Comparison of ENCODE assay signal across 8 mouse cellular contexts in the genomic region with DNA sequence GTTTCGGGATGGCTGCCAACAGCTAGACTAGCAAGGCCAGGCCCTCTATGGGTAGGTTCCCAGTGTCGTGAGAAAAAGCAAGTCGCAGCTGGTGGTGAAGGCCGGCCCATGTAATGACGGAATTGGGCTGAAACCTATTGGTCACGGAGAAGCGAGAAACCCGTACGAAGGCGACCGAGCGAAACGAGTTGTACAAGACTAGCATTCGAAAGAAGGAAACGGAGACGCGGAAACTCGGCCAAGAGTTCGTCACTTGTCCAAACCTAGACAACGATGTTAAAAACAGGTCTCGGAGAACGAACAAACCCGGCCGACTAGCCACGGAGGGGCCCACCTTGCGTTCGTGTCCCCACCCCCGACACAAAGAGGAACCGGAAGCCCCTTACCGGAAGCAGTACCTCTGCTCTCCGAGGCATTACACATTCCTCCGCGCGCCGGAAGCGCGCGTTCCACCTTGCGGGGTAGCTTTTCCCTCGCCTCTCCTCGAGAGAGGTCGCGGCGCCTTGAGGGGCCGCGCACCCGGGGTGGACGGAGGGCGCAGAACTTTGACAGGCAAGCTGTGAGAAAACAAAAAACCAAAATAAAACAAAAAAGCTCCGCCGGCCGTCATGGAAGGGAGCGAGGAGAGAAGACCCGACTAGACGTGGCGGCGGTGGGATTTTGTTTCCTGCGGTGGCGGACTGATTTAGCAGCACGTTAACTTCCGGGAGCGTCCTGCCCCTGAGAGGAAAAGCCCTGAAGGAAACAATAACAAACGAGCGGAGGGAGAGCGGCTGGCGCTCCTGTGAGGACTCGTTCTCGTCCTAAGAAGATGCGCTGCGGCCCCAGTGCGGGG. TPM values are rescaled to one million over a fixed set of nuclear protein-coding genes. Genes with fewer than 3 reads are reported as not detected.
DNase-seq lines count a peak whose midpoint lies in the region; ATAC-seq and TF ChIP-seq lines count a peak whose summit lies in the region.

Gene Kdm5a, plus strand, starts transcription at position 437 of the 835 bp plus-strand sequence.
Gene Ccdc77, minus strand, starts transcription at position 687 of the 835 bp plus-strand sequence.

- no peaks in the 10 kb centered on the region for H3K27me3 ChIP-seq in hindbrain, embryonic 10.5 days (ENCODE audit: insufficient read depth, poor library complexity, severe bottlenecking)
- no peaks in the 10 kb centered on the region for H3K27me3 ChIP-seq in lung, postnatal 0 days (replicated peaks; ENCODE audit: insufficient read depth, low read length)

- H3K4me1 ChIP-seq in hindbrain, embryonic 10.5 days (replicated peaks), result peaks cover 22% of the 10 kb centered on the region
- H3K4me1 ChIP-seq in lung, postnatal 0 days (ENCODE audit: insufficient read depth, low read depth, low read length), result peaks cover 3% of the 10 kb centered on the region; the same call in 1 of the 2 replicates

- H3K9me3 ChIP-seq in hindbrain, embryonic 10.5 days, result no peaks in the 10 kb centered on the region
- H3K9me3 ChIP-seq in lung, postnatal 0 days (ENCODE audit: low read length), result no peaks in the 10 kb centered on the region

- DNase-seq in MN1 (ENCODE audit: low spot score), result peak; percentile 95
- DNase-seq in cerebellum, adult 9-10 months, result peak; percentile 93
- DNase-seq in hindbrain, embryonic 10.5 days (ENCODE audit: low spot score), result peak; percentile 96
- DNase-seq in layer of hippocampus, adult 9-11 months, result peak; percentile 94
- peak; percentile 98 for DNase-seq in lung, postnatal 0 days (ENCODE audit: low spot score)
- DNase-seq in ovary, postnatal 14 days (ENCODE audit: low spot score), result peak; percentile 82
- peak; percentile 94 for DNase-seq in thymus, postnatal 14 days

- ATAC-seq in frontal cortex, adult (ENCODE audit: low TSS enrichment), result peak; percentile 99
- ATAC-seq in lung, postnatal 0 days, result peak; percentile 97

- H3K36me3 ChIP-seq in hindbrain, embryonic 10.5 days, result peaks cover 26% of the 10 kb centered on the region
- H3K36me3 ChIP-seq in lung, postnatal 0 days (ENCODE audit: insufficient read depth, low read length), result peaks cover 3% of the 10 kb centered on the region

- H3K4me2 ChIP-seq in lung, postnatal 0 days (replicated peaks; ENCODE audit: low read depth, low read length), result peak within 1 kb of the TSS; percentile 73

- peak; percentile 70 for TF ChIP-seq EP300 in lung, postnatal 0 days (IDR thresholded peaks at IDR 0.05)

- peak; percentile 55 for TF ChIP-seq CTCF in lung, postnatal 0 days (IDR thresholded peaks at IDR 0.05)

- WGBS in hindbrain, embryonic 10.5 days, result under 1% methylated on average over 71 of the region's 71 CpGs
- under 1% methylated on average over 71 of the region's 71 CpGs for WGBS in lung, postnatal 0 days

- peak within 1 kb of the TSS; percentile 68 for H3K4me3 ChIP-seq in hindbrain, embryonic 10.5 days
- H3K4me3 ChIP-seq in lung, postnatal 0 days (ENCODE audit: low read depth, low read length), result peak within 1 kb of the TSS; percentile 98

- H3K27ac ChIP-seq in hindbrain, embryonic 10.5 days, result peak within 1 kb of the TSS; percentile 96
- peak within 1 kb of the TSS; percentile 97 for H3K27ac ChIP-seq in lung, postnatal 0 days (ENCODE audit: low read length)

- peak within 1 kb of the TSS; percentile 93 for H3K9ac ChIP-seq in lung, postnatal 0 days (replicated peaks; ENCODE audit: low read depth)

RNA-seq across cellular contexts. Expression of gene Kdm5a, which starts in this region (rescaled TPM):
- polyA plus RNA-seq in hindbrain, embryonic 10.5 days (2016; fragmentation: Nextera tagmentation; extraction: Ambion mirVana), result 46.1 and 51.4 TPM in 2 replicates
- 32.7 and 35.3 TPM in 2 replicates for polyA plus RNA-seq in lung, postnatal 0 days (2015; fragmentation: Nextera tagmentation; extraction: Ambion mirVana)

RNA-seq across cellular contexts. Expression of gene Ccdc77, which starts in this region (rescaled TPM):
- 21.0 and 27.4 TPM in 2 replicates for polyA plus RNA-seq in hindbrain, embryonic 10.5 days (2016; fragmentation: Nextera tagmentation; extraction: Ambion mirVana)
- 8.6 and 9.2 TPM in 2 replicates for polyA plus RNA-seq in lung, postnatal 0 days (2015; fragmentation: Nextera tagmentation; extraction: Ambion mirVana)

Comparison
In these comparisons a context has a peak if more than half of its experiments do, and no peak if none do; other contexts are left out.
1. Peak in every context shown above with its lines: DNase-seq, ATAC-seq, H3K4me3 ChIP-seq and H3K27ac ChIP-seq.